Mouse (Mus musculus) lung, embryonic 14.5 days (tissue): ENCODE measurements at regions not wholly inside any gene's neighbourhood (a gene's known extent, or its start where the extent isn't known, plus 50 kb on each side); places are given as distances from the start of the nearest gene placed in this dataset.
A peak's percentile ranks its signal among the peaks of the same experiment; 100 is the strongest.

Experiments used
- ATAC-seq: fragments of 200-750 bp; cut with Nextera tagmentation; 2 replicates; pipeline ENCODE4 v1.8.0; 2017; ENCODE audit warnings: mild to moderate bottlenecking, moderate TSS enrichment, moderate library complexity; ENCODE audit not compliant: insufficient read depth
- DNase-seq: peaks from one replicate; pipeline ENCODE4 v3.0.0-alpha.2; 2015
- H3K27ac ChIP-seq: fragments of 300-500 bp; sonication (generic); 2 replicates; pipeline ENCODE4 v1.5.1; 2014; ENCODE audit warnings: low read depth, mild to moderate bottlenecking, moderate library complexity
- H3K27me3 ChIP-seq: fragments of 300-500 bp; sonication (generic); 2 replicates; pipeline ENCODE4 v1.6.1; 2014; ENCODE audit warnings: low read length, control low read depth; ENCODE audit not compliant: insufficient read depth
- H3K36me3 ChIP-seq: fragments of 300-500 bp; sonication (generic); 2 replicates; pipeline ENCODE4 v1.6.1; 2014; ENCODE audit warnings: control low read depth; ENCODE audit not compliant: insufficient read depth
- H3K4me1 ChIP-seq: fragments of 300-500 bp; sonication (generic); 2 replicates; pipeline ENCODE4 v1.6.1; 2014; ENCODE audit warnings: antibody characterized with exemption, control low read depth; ENCODE audit not compliant: insufficient read depth
- H3K4me2 ChIP-seq: fragments of 300-500 bp; sonication (generic); 2 replicates; pipeline ENCODE4 v1.6.1; 2014; ENCODE audit warnings: mild to moderate bottlenecking
- H3K4me3 ChIP-seq: fragments of 300-500 bp; sonication (generic); 2 replicates; pipeline ENCODE4 v1.5.1; 2014; ENCODE audit warnings: low read depth, low read length
- H3K9ac ChIP-seq: fragments of 300-500 bp; sonication (generic); 2 replicates; pipeline ENCODE4 v1.6.1; 2014
- H3K9me3 ChIP-seq: fragments of 300-500 bp; sonication (generic); 2 replicates; pipeline ENCODE4 v1.6.1; 2016; ENCODE audit warnings: low read depth, low read length, control low read depth
- CTCF ChIP-seq: IDR thresholded peaks from 2 replicates; pipeline ENCODE4 v1.5.1; 2016; ENCODE audit warnings: antibody characterized with exemption, low read depth
- WGBS: fragments of 180-500 bp; shearing (Covaris S2); extraction: QIAGEN DNeasy Blood & Tissue Kit; methylation state at CpG from one replicate; pipeline ENCODE4 v1.1.7; 2014; 5-methylcytosine and 5-hydroxymethylcytosine counted together

GRCm38 (mm10) chr2:147989616-147990015 is 57.2 kb downstream of the Foxa2 start:
- Histone ChIP-seq H3K4me2 (no peak overlapping the region), H3K9ac (no peak overlapping the region), H3K27me3 (no peaks in the 10 kb centered on the region), H3K9me3 (no peaks in the 10 kb centered on the region), H3K27ac (no peak overlapping the region), H3K4me1 (no peaks in the 10 kb centered on the region), H3K36me3 (no peaks in the 10 kb centered on the region), H3K4me3 (no peak overlapping the region)
- 41% methylated on average over 1 of the region's 1 CpGs for WGBS
- no peak for DNase-seq
- TF ChIP-seq CTCF = no peak
- no peak for ATAC-seq

- no peak overlapping the region for H3K9ac ChIP-seq
- no peak for TF ChIP-seq CTCF
- H3K4me1 ChIP-seq = no peaks in the 10 kb centered on the region
- no peaks in the 10 kb centered on the region for H3K27me3 ChIP-seq
- H3K4me2 ChIP-seq = no peak overlapping the region
- H3K4me3 ChIP-seq = no peak overlapping the region
- ATAC-seq (no peak), DNase-seq (no peak)
- no peaks in the 10 kb centered on the region for H3K36me3 ChIP-seq
- H3K27ac ChIP-seq = no peak overlapping the region
- H3K9me3 ChIP-seq = no peaks in the 10 kb centered on the region
Observed at GRCm38 (mm10) chr2:147988586-147988985, 58.2 kb downstream of the Foxa2 start.

- H3K4me3 ChIP-seq = no peak overlapping the region
- H3K36me3 ChIP-seq = no peaks in the 10 kb centered on the region
- H3K4me1 ChIP-seq = no peaks in the 10 kb centered on the region
- H3K27me3 ChIP-seq = no peaks in the 10 kb centered on the region
- ATAC-seq (peak; percentile 75), DNase-seq (peak; percentile 25)
- WGBS = 42% methylated on average over 2 of the region's 2 CpGs
- no peaks in the 10 kb centered on the region for H3K9me3 ChIP-seq
- TF ChIP-seq CTCF = no peak
- H3K27ac ChIP-seq = peak overlapping the region; percentile 83
- H3K4me2 ChIP-seq = no peak overlapping the region
- no peak overlapping the region for H3K9ac ChIP-seq
Observed at GRCm38 (mm10) chr2:147985261-147985575, 61.6 kb downstream of the Foxa2 start.

GRCm38 (mm10) chr2:147984547-147985260 is 62.1 kb downstream of the Foxa2 start:
- no peak overlapping the region for H3K4me3 ChIP-seq
- ATAC-seq (peak; percentile 81), DNase-seq (peak; percentile 44)
- H3K36me3 ChIP-seq = no peaks in the 10 kb centered on the region
- H3K4me1 ChIP-seq = no peaks in the 10 kb centered on the region; the same call in 1 of the 2 replicates
- peak overlapping the region; percentile 83 for H3K27ac ChIP-seq
- H3K4me2 ChIP-seq = no peak overlapping the region
- no peak overlapping the region for H3K9ac ChIP-seq
- H3K9me3 ChIP-seq = no peaks in the 10 kb centered on the region
- no peaks in the 10 kb centered on the region for H3K27me3 ChIP-seq
- WGBS = 39% methylated on average over 12 of the region's 12 CpGs
- 0 out of 2 replicates have a peak, but pooled peaks have one; percentile 32 for TF ChIP-seq CTCF

- ATAC-seq (no peak), DNase-seq (no peak)
- WGBS = 77% methylated on average over 6 of the region's 6 CpGs
- H3K9ac ChIP-seq = no peak overlapping the region
- no peak overlapping the region for H3K4me3 ChIP-seq
- no peaks in the 10 kb centered on the region for H3K27me3 ChIP-seq
- no peak for TF ChIP-seq CTCF
- H3K4me1 ChIP-seq = no peaks in the 10 kb centered on the region; the same call in 1 of the 2 replicates
- no peak overlapping the region for H3K27ac ChIP-seq
- H3K9me3 ChIP-seq = no peaks in the 10 kb centered on the region
- H3K36me3 ChIP-seq = no peaks in the 10 kb centered on the region
- no peak overlapping the region for H3K4me2 ChIP-seq
Observed at GRCm38 (mm10) chr2:147980929-147981479, 65.8 kb downstream of the Foxa2 start.

GRCm38 (mm10) chr2:147980408-147980807 is 66.4 kb downstream of the Foxa2 start:
- ATAC-seq (no peak), DNase-seq (no peak)
- no peaks in the 10 kb centered on the region for H3K9me3 ChIP-seq
- no peak overlapping the region for H3K9ac ChIP-seq
- no peaks in the 10 kb centered on the region for H3K36me3 ChIP-seq
- H3K27me3 ChIP-seq = no peaks in the 10 kb centered on the region
- no peaks in the 10 kb centered on the region; the same call in 1 of the 2 replicates for H3K4me1 ChIP-seq
- no peak overlapping the region for H3K27ac ChIP-seq
- WGBS = 93% methylated on average over 1 of the region's 1 CpGs
- no peak for TF ChIP-seq CTCF
- H3K4me2 ChIP-seq = no peak overlapping the region
- H3K4me3 ChIP-seq = no peak overlapping the region

- H3K4me1 ChIP-seq = no peaks in the 10 kb centered on the region; the same call in 1 of the 2 replicates
- H3K27ac ChIP-seq = 0 out of 2 replicates have a peak overlapping the region, but pooled peaks have one; percentile 2
- peak; percentile 39; the same call in 1 of the 2 replicates for ATAC-seq
- H3K4me3 ChIP-seq = no peak overlapping the region
- no peak overlapping the region for H3K4me2 ChIP-seq
- no peaks in the 10 kb centered on the region for H3K36me3 ChIP-seq
- H3K27me3 ChIP-seq = no peaks in the 10 kb centered on the region
- H3K9me3 ChIP-seq = no peaks in the 10 kb centered on the region
- no peak overlapping the region for H3K9ac ChIP-seq
- WGBS = 78% methylated on average over 4 of the region's 4 CpGs
- DNase-seq = no peak
- TF ChIP-seq CTCF = no peak
Observed at GRCm38 (mm10) chr2:147979660-147980364, 67.0 kb downstream of the Foxa2 start.
